Mouse (Mus musculus) heart, embryonic 13.5 days (tissue): ENCODE data around the gene Camsap1. TPM values are rescaled to one million over a fixed set of nuclear protein-coding genes. Genes with fewer than 3 reads are reported as not detected.

Source experiments
- ATAC-seq: fragments of 200-750 bp; cut with Nextera tagmentation; 2 replicates; pipeline ENCODE4 v1.8.0; 2017; ENCODE audit warnings: moderate TSS enrichment; ENCODE audit not compliant: insufficient number of reproducible peaks, low FRiP score, low TSS enrichment; ENCODE audit errors: extremely low read depth
- H3K27ac ChIP-seq: fragments of 300-500 bp; sonication (generic); replicated peaks from 2 replicates; pipeline ENCODE4 v1.5.1; 2015; ENCODE audit warnings: moderate library complexity, mild to moderate bottlenecking, inconsistent platforms
- H3K27me3 ChIP-seq: fragments of 300-500 bp; sonication (generic); replicated peaks from 2 replicates; pipeline ENCODE4 v1.6.1; 2015; ENCODE audit warnings: mild to moderate bottlenecking, inconsistent platforms
- H3K36me3 ChIP-seq: fragments of 300-500 bp; sonication (generic); 2 replicates; pipeline ENCODE4 v1.6.1; 2015; ENCODE audit warnings: mild to moderate bottlenecking, inconsistent platforms
- H3K4me1 ChIP-seq: fragments of 300-500 bp; sonication (generic); 2 replicates; pipeline ENCODE4 v1.6.1; 2015; ENCODE audit warnings: inconsistent platforms
- H3K4me2 ChIP-seq: fragments of 300-500 bp; sonication (generic); 2 replicates; pipeline ENCODE4 v1.6.1; 2015; ENCODE audit warnings: inconsistent platforms, mild to moderate bottlenecking, moderate library complexity
- H3K4me3 ChIP-seq: fragments of 300-500 bp; sonication (generic); 2 replicates; pipeline ENCODE4 v1.5.1; 2015; ENCODE audit warnings: moderate library complexity, mild to moderate bottlenecking, inconsistent platforms
- H3K9ac ChIP-seq: fragments of 300-500 bp; sonication (generic); 2 replicates; pipeline ENCODE4 v1.6.1; 2015; ENCODE audit warnings: inconsistent platforms, mild to moderate bottlenecking, moderate library complexity
- H3K9me3 ChIP-seq: fragments of 300-500 bp; sonication (generic); 2 replicates; pipeline ENCODE4 v1.6.1; 2016; ENCODE audit warnings: inconsistent platforms
- WGBS: fragments of 180-500 bp; shearing (Covaris S2); methylation state at CpG from one replicate; pipeline ENCODE4 v1.1.7; 2015; ENCODE audit warnings: mixed read lengths; 5-methylcytosine and 5-hydroxymethylcytosine counted together
- polyA plus RNA-seq: library from polyadenylated mRNA; unstranded; fragments of >200 nt; fragmentation: Nextera tagmentation; extraction: Ambion mirVana; gene quantifications from 2 replicates; pipeline ENCODE4 v1.2.1, GENCODE M21; 2015

The Camsap1 gene
- polyA plus RNA-seq, 1 experiment from 2014 or later = 6.6 TPM

DNA sequence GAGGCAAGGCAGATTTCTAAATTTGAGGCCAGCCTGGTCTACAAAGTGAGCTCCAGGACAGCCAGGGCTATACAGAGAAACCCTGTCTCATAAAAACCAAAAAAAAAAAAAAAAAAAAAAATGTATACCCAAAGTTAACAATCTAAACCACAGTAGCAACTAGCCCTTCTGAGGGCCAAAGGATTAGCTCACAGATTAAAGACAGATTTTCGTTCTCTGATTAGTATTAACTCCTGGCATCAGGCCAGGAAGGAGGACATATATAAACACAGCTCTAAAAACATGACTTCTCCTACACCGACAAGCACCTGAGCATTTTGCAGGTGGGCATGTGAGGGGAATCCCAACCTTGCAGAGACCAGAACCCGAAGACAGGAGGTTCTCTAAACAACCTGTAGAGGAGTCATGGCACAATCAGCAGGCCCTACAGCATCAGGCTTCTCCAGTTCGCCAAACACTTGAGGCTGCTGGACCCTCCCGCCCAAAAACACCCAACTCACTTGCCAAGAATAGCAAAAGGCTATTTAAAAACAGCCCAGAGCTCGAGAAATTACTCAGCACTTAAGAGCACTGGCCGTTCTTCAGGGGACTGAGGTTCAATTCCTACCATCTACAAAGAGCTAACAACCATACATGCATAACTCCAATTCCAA is 5.4 kb downstream of the Camsap1 start:
- Histone ChIP-seq H3K9ac (no peak overlapping the region), H3K4me1 (peaks cover 68% of the 10 kb centered on the region), H3K9me3 (no peaks in the 10 kb centered on the region), H3K27ac (no peak overlapping the region), H3K36me3 (peaks cover 5% of the 10 kb centered on the region; the same call in 1 of the 2 replicates), H3K4me3 (no peak overlapping the region), H3K4me2 (no peak overlapping the region), H3K27me3 (no peaks in the 10 kb centered on the region)
- 40% methylated on average over 7 of the region's 7 CpGs for WGBS
- ATAC-seq = no peak

DNA sequence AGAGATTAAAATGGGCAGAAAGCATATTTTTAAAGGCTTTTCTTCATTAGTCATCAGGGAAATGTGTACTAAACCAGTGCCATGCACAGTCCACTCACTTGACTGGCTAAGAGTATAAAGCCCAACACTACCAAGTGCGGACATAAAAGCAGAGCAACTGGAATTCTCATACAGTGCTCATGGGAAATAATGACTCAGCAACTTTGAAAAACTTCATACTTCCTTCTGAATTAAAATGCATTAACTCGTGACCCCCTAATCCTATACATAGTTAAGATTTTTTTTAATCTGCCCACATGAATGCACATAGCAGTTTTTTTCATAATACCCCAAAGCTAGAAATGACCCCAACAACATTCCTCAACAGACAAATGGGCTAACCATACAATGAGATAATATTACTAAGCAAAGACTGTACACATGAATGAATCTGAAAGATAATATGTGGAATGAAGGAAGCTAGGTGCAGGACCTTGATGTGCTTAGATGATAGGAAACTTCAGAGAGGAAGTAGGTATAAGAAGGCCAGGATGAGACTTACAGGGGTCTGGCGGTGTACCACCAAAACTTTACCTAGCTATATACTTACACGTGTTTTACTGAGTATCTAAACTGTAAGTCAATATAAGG is 7.8 kb downstream of the Camsap1 start:
- Histone ChIP-seq H3K4me3 (no peak overlapping the region), H3K4me1 (peaks cover 62% of the 10 kb centered on the region), H3K36me3 (peaks cover 7% of the 10 kb centered on the region), H3K27ac (no peak overlapping the region), H3K4me2 (no peak overlapping the region), H3K9me3 (no peaks in the 10 kb centered on the region), H3K9ac (no peak overlapping the region), H3K27me3 (no peaks in the 10 kb centered on the region)
- WGBS = 87% methylated on average over 4 of the region's 4 CpGs
- ATAC-seq = no peak

DNA sequence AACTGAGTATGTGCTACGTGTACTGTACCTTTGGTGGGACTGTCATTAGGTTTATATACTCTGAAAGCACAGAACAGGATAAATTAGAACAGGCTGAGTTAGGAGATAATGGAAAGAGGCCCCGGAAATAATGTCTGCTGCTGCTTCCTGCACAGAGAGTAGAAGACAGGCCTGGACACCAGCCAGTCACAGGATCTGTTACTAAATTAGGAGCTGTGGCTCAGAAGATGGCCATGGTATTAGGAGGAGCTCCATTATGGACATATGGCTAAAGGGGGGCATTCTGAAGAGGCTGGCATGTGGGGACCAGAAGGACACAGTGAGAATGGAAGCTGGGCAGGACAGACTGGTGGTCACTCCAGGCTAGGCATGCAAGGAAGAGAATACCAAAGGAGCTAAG is 12.7 kb downstream of the Camsap1 start:
- Histone ChIP-seq H3K4me1 (peaks cover 53% of the 10 kb centered on the region), H3K36me3 (peaks cover 27% of the 10 kb centered on the region), H3K27ac (peak overlapping the region; percentile 74), H3K4me2 (peak overlapping the region; percentile 35), H3K9me3 (no peaks in the 10 kb centered on the region), H3K4me3 (no peak overlapping the region), H3K27me3 (no peaks in the 10 kb centered on the region), H3K9ac (no peak overlapping the region)
- no peak for ATAC-seq
- WGBS = 33% methylated on average over 2 of the region's 2 CpGs

DNA sequence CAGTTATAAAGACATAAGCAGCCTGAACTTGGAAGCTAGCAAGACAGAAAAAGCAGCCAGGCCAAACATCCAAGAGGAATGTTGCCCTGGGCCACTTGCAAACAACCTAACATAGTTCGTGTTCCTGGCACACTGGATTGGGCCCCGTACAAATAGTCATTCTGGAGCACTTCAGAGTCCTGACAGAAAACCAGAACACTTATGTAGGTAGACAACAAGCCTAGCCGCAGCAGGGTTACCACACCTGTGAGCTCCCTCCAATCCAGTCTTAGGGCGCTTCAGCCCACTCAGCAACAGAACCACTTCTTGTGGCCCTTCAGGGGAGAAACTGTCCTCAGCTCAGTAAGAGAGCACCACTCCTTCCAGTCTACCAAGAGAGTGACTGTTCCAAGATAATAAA is 13.8 kb downstream of the Camsap1 start:
- H3K4me3 ChIP-seq = no peak overlapping the region
- peaks cover 38% of the 10 kb centered on the region for H3K36me3 ChIP-seq
- H3K4me1 ChIP-seq = peaks cover 52% of the 10 kb centered on the region
- 84% methylated on average over 4 of the region's 4 CpGs for WGBS
- no peak for ATAC-seq
- H3K9me3 ChIP-seq = no peaks in the 10 kb centered on the region
- H3K27ac ChIP-seq = peak overlapping the region; percentile 39; the same call in 1 of the 2 replicates
- no peak overlapping the region for H3K9ac ChIP-seq
- H3K27me3 ChIP-seq = no peaks in the 10 kb centered on the region
- no peak overlapping the region for H3K4me2 ChIP-seq

DNA sequence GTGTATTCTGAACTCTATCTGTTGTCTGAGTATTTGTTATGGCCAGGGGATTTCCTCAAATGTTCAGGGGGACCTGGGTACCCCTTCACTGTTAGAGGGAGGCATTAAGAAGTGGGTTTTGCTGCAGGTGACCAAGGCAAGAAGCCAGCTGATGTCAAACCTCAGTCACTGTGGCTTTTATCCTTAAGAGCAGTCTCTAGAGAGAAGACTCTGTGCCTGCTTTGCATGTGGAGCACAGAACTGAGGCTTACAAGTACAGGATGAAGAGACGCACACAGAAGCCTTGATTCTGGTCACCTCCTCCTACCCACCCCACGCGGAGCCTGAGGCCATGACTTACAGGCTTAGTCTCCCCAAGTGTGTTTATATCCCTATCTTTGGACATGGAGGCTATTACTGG is 33.8 kb downstream of the Camsap1 start:
- Histone ChIP-seq H3K4me2 (no peak overlapping the region), H3K36me3 (peaks cover 74% of the 10 kb centered on the region), H3K9me3 (no peaks in the 10 kb centered on the region), H3K4me1 (no peaks in the 10 kb centered on the region), H3K4me3 (no peak overlapping the region), H3K9ac (no peak overlapping the region), H3K27ac (no peak overlapping the region), H3K27me3 (no peaks in the 10 kb centered on the region)
- no peak for ATAC-seq
- 85% methylated on average over 3 of the region's 3 CpGs for WGBS

DNA sequence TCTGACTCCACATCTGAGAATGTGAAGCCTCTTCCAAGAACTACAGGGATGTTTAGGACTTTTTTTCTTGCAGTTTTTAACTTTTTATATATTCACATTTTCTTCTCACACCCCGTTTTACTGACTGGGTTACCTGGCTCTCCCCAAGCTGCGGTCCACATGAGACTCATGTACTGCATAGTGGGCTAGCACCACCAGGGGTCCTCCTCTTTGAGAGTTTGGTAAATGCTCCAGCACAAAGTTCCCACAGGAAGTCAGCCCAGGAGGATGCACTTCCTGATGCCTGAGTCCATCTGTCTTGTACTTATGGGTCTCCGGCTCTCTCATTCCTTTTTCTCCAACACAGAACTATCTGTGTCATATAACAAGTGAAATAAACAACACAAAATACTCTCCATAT is 35.1 kb downstream of the Camsap1 start:
- Histone ChIP-seq H3K4me2 (no peak overlapping the region), H3K4me1 (no peaks in the 10 kb centered on the region), H3K27me3 (no peaks in the 10 kb centered on the region), H3K36me3 (peaks cover 75% of the 10 kb centered on the region), H3K27ac (no peak overlapping the region), H3K9me3 (no peaks in the 10 kb centered on the region), H3K4me3 (no peak overlapping the region), H3K9ac (no peak overlapping the region)
- WGBS = 85% methylated on average over 3 of the region's 3 CpGs
- ATAC-seq = no peak

DNA sequence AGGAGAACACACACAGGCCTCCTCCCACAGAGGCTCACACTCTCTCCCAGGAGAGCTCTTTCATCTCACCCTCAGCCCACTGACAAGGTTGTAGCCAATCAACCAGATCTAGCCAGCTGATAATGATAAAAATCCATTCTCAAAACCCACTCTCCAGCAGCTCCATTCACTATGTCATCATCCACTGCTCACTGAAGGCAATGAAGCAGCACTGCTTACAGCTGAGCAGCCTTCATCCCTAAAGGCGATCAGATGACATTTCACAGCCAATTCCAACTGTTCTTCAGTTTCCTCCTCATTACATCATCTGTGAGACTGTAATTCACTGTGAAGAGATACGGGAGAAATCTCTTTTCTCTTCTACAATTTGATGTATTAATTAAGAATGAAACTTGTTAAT is 39.3 kb downstream of the Camsap1 start:
- H3K4me2 ChIP-seq = no peak overlapping the region
- no peaks in the 10 kb centered on the region for H3K27me3 ChIP-seq
- no peaks in the 10 kb centered on the region for H3K9me3 ChIP-seq
- no peak overlapping the region for H3K27ac ChIP-seq
- H3K4me3 ChIP-seq = no peak overlapping the region
- no peaks in the 10 kb centered on the region for H3K4me1 ChIP-seq
- peaks cover 79% of the 10 kb centered on the region for H3K36me3 ChIP-seq
- H3K9ac ChIP-seq = no peak overlapping the region
- WGBS = 85% methylated on average over 2 of the region's 2 CpGs
- no peak for ATAC-seq

DNA sequence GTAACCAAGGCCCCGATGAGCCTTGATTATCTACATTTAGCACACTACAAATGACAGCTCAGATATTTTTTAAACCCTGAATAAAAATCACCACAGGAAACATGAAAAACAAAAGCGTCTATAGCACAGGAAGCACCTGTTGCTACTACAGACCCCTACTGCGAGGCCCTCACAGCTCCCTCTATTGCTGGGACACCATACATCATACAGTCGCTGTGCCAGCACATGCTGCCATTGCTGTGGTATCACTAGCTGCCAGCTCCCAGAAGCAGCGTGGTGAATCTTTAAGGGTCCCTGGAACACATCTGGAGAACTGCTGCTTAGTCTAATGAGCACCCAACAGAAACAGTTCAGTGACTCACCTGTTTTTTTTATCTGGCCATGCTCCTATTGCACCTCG is 42.6 kb downstream of the Camsap1 start:
- Histone ChIP-seq H3K27ac (no peak overlapping the region), H3K27me3 (no peaks in the 10 kb centered on the region), H3K9ac (no peak overlapping the region), H3K4me2 (no peak overlapping the region), H3K4me1 (no peaks in the 10 kb centered on the region), H3K9me3 (no peaks in the 10 kb centered on the region), H3K36me3 (peaks cover 99% of the 10 kb centered on the region), H3K4me3 (no peak overlapping the region)
- 83% methylated on average over 6 of the region's 6 CpGs for WGBS
- ATAC-seq = no peak

DNA sequence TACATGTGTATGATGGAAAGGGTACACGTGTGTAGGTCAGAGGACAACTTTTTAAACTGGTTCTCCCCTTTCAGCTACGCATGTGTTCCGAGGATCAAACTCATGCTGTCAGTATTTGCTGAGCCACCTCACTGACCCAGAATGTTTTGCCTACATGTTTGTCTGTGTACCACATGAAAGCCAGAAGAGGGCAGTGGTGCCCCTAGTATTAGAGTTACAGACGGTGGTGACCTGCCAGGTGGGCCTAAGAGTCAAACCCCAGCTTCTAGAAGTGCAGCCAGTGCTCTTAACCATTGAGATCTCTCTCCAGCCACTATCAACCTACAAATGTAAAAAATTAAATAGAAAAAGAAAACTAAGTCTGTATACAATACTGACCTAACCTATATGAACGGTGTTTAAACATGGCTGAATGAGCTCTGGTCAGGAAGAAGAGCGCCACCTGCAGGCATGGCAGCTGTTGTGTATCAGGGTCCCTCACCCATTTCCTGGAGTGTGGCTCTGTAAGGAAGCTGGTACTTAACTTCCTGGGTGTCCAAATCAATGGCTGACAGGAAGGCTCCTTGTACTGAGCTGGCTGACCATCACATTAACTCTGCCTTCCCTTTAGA is 51.7 kb downstream of the Camsap1 start:
- Histone ChIP-seq H3K27ac (no peak overlapping the region), H3K4me2 (no peak overlapping the region), H3K27me3 (no peaks in the 10 kb centered on the region), H3K4me1 (no peaks in the 10 kb centered on the region), H3K9me3 (no peaks in the 10 kb centered on the region), H3K9ac (no peak overlapping the region), H3K4me3 (no peak overlapping the region), H3K36me3 (peaks cover 97% of the 10 kb centered on the region)
- 85% methylated on average over 6 of the region's 6 CpGs for WGBS
- ATAC-seq = no peak

DNA sequence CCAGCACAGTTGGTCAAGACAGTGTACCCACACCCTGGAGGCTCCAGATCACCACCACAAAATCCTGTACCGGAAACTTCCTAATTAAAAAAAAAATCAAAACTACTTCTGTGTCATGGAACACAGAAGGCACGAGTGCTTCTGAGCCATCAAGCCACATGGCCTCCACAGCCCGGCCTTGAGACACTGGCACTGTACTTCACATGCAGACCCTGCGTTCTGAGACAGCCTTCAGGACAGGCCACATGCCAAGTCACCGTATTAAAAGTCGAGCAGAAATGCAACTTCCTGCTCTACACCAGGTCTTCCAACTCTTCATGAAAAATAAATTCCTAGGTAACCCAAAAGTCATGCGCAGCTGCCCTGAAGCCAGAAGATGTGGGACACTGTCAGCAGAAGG is 55.3 kb downstream of the Camsap1 start:
- H3K4me3 ChIP-seq = no peak overlapping the region
- no peaks in the 10 kb centered on the region for H3K4me1 ChIP-seq
- peaks cover 85% of the 10 kb centered on the region for H3K36me3 ChIP-seq
- H3K27me3 ChIP-seq = no peaks in the 10 kb centered on the region
- 92% methylated on average over 7 of the region's 7 CpGs for WGBS
- no peak for ATAC-seq
- no peaks in the 10 kb centered on the region for H3K9me3 ChIP-seq
- no peak overlapping the region for H3K9ac ChIP-seq
- no peak overlapping the region for H3K4me2 ChIP-seq
- H3K27ac ChIP-seq = no peak overlapping the region

DNA sequence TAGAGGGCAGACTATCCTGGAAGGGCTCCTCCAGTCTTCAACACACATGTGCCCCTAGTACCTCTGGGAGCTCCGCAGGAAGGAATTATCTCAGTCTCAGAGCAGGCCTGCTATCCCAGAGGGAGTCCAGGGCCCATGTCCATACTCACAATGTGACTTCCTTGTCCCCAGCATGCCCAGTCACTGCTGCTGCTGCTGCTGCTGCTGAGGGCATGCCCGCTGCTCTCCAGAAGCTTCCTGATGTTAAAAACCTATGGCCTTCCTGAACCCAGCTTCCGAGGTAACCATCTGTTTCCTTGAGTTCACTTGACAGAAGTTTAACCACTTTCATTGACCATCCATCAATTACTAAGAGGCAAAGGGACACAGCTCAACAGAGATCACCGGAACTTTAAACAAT is 58.1 kb downstream of the Camsap1 start:
- no peaks in the 10 kb centered on the region for H3K27me3 ChIP-seq
- WGBS = 91% methylated on average over 4 of the region's 4 CpGs
- no peak overlapping the region for H3K9ac ChIP-seq
- no peak overlapping the region for H3K27ac ChIP-seq
- H3K36me3 ChIP-seq = peaks cover 58% of the 10 kb centered on the region
- no peak for ATAC-seq
- H3K4me3 ChIP-seq = no peak overlapping the region
- no peaks in the 10 kb centered on the region for H3K4me1 ChIP-seq
- no peak overlapping the region for H3K4me2 ChIP-seq
- H3K9me3 ChIP-seq = no peaks in the 10 kb centered on the region

DNA sequence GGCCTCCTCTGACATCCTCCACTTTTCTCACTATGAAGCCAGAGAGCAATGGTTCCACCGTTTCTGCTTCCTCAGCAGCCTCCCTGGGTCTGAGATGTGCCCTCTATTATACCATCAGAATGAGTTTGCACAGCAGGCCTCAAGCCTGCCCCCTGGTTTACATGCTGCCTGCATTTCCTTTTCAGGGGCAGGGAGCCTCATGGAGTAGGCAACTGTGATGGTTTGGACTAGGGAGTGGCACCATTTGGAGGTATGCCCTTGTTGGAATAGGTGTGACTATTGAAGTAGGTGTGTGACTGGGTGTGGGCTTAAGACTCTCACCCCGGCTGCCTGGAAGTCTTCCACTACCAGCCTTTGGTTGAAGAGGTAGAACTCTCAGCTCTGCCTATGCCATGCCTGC is 59.3 kb downstream of the Camsap1 start:
- ATAC-seq = no peak
- no peak overlapping the region for H3K4me3 ChIP-seq
- no peak overlapping the region for H3K4me2 ChIP-seq
- no peaks in the 10 kb centered on the region for H3K9me3 ChIP-seq
- H3K27me3 ChIP-seq = no peaks in the 10 kb centered on the region
- peaks cover 46% of the 10 kb centered on the region for H3K36me3 ChIP-seq
- H3K27ac ChIP-seq = no peak overlapping the region
- H3K4me1 ChIP-seq = no peaks in the 10 kb centered on the region
- WGBS = 79% methylated on average over 2 of the region's 2 CpGs
- no peak overlapping the region for H3K9ac ChIP-seq
